Mouse (Mus musculus) G1E (cell line): ENCODE data around the gene Hlx.

Source experiments
- CTCF ChIP-seq: IDR thresholded peaks from 2 replicates; pipeline ENCODE4 v1.5.1; 2012; ENCODE audit warnings: low read depth, low read length, inconsistent platforms, mixed read lengths
- GATA2 ChIP-seq: IDR thresholded peaks from 2 replicates; pipeline ENCODE4 v1.6.1; 2012; ENCODE audit warnings: low read depth, low read length, inconsistent platforms, borderline replicate concordance

GRCm38 (mm10) chr1:184717016-184717568, 15.3 kb downstream of the Hlx start:
- TF ChIP-seq CTCF (no peak), GATA2 (no peak)
